Mouse (Mus musculus) bone marrow macrophage, adult 2 months (primary cell): ENCODE results near the gene Cyb561d2.

Experiments
- CTCF ChIP-seq: IDR thresholded peaks from 2 replicates; pipeline ENCODE4 v1.5.1; 2012; ENCODE audit warnings: low read depth, mild to moderate bottlenecking, low read length, moderate library complexity
- POLR2A ChIP-seq: IDR thresholded peaks from 2 replicates; pipeline ENCODE4 v1.6.1; 2012; ENCODE audit warnings: mild to moderate bottlenecking, low read depth, low read length, borderline replicate concordance

DNA sequence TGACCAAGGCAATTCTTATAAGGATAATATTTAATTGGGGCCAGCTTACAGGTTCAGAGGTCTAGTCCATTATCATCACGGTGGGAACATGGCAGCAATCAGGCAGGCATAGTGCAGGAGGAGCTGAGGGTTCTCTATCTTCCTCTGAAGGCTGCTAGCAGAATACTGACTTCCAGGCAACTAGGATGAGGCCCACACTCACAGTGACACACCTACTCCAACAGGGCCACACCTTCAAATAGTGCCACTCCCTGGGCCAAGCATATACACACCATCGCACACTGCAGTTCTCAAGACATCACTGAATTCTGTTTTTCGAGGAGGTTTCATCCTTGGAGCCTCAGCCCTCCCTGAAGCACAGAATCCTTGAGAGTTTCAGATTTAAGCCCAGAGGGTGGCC is 45.6 kb downstream of the Cyb561d2 start:
- TF ChIP-seq POLR2A (no peak), CTCF (no peak)
